Mouse (Mus musculus) kidney, adult 2 months (tissue): ENCODE measurements around the gene Uhrf2. TPM values are rescaled to one million over a fixed set of nuclear protein-coding genes. Genes with fewer than 3 reads are reported as not detected.

Experiments
- DNase-seq: peaks from one replicate; pipeline ENCODE4 v3.0.0; 2021
- H3K27ac ChIP-seq: fragments of 200-500 bp; 2 replicates; pipeline ENCODE4 v1.5.1; 2012; ENCODE audit warnings: low read depth, low read length, control low read depth, inconsistent platforms; ENCODE audit not compliant: insufficient read depth
- H3K27me3 ChIP-seq: fragments of 200-500 bp; replicated peaks from 2 replicates; pipeline ENCODE4 v1.6.1; 2012; ENCODE audit warnings: mild to moderate bottlenecking, moderate library complexity, low read length, inconsistent platforms; ENCODE audit not compliant: control insufficient read depth, insufficient read depth
- H3K36me3 ChIP-seq: fragments of 200-500 bp; 2 replicates; pipeline ENCODE4 v1.6.1; 2012; ENCODE audit warnings: mild to moderate bottlenecking, moderate library complexity, low read length, inconsistent platforms; ENCODE audit not compliant: control insufficient read depth, insufficient read depth
- H3K4me1 ChIP-seq: fragments of 200-500 bp; 2 replicates; pipeline ENCODE4 v1.6.1; 2011; ENCODE audit warnings: low read length; ENCODE audit not compliant: control insufficient read depth, insufficient read depth
- H3K4me3 ChIP-seq: fragments of 200-500 bp; 2 replicates; pipeline ENCODE4 v1.5.1; 2011; ENCODE audit warnings: mild to moderate bottlenecking, low read depth, low read length, control low read depth; ENCODE audit not compliant: insufficient read depth
- CTCF ChIP-seq: fragments of 200-500 bp; conservative IDR thresholded peaks from 2 replicates; pipeline ENCODE4 v1.5.1; 2011; ENCODE audit warnings: low read depth, mild to moderate bottlenecking, control low read depth, low read length, moderate library complexity, mixed read lengths; ENCODE audit not compliant: insufficient read depth, insufficient read length
- POLR2A ChIP-seq: fragments of 200-500 bp; IDR thresholded peaks from one replicate; pipeline ENCODE4 v1.6.1; 2011; ENCODE audit warnings: low read depth, low read length, control low read depth
- WGBS: fragments of 180-500 bp; shearing (Covaris S2); methylation state at CpG from one replicate; pipeline ENCODE4 v1.1.7; 2018; 5-methylcytosine and 5-hydroxymethylcytosine counted together
- polyA plus RNA-seq: library from polyadenylated mRNA; depleted of rRNA; stranded (reverse); fragments of >200 nt; gene quantifications from 2 replicates; pipeline ENCODE4 v1.2.3, GENCODE M21; 2012

Uhrf2 gene
- polyA plus RNA-seq, 1 experiment, result 26.5 TPM

DNA sequence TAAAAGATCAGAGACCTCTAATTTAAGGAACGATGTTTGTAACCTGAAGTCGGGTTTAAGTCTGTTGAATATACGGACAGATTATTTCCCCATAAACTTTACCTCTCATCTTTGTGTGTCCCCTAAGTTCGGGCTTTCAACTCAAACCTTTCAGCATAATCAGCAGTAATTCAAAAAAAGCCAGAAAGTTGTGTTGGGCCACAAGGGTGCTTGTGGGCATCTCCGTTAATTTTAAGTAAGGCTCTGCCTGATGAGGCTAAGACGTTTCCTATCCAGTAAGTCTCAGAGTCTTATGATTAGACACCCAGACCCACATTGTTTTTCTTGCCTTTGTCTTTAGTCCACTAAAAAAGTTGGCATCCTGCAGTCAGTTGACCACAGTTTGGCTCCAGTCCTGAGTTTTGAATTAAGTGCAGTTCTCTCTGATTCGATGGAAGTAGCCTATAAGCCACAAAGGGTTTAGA is 1.2 kb downstream of the Uhrf2 start:
- Histone ChIP-seq H3K27me3 (no peaks in the 10 kb centered on the region), H3K4me1 (peaks cover 12% of the 10 kb centered on the region), H3K4me3 (peak overlapping the region; percentile 80), H3K27ac (no peak overlapping the region; the same call in 1 of the 2 replicates), H3K36me3 (no peaks in the 10 kb centered on the region)
- DNase-seq, result peak; percentile 47
- WGBS, result 1% methylated on average over 7 of the region's 7 CpGs
- no peak for TF ChIP-seq CTCF

DNA sequence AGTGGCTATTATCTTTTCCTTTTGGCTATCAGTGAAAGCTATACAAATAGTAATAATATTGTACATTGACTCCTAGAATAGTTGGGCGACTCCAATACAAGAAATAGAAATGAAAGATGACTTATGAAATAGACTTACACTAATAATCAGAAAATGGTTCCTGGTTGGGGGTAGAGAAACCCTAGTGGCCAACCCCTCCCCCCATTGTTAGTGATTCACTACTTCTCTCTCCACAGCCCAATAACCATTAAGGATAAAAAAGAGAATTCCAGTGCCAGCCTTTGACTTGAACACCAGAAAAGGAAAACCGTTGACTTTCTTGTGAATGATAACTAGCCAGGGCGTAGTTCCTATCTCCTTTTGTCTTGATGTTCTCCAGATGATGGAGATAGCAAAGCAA is 1.9 kb downstream of the Uhrf2 start:
- TF ChIP-seq POLR2A (no peak), CTCF (no peak)
- Histone ChIP-seq H3K4me3 (no peak overlapping the region), H3K36me3 (no peaks in the 10 kb centered on the region), H3K4me1 (peaks cover 12% of the 10 kb centered on the region), H3K27me3 (no peaks in the 10 kb centered on the region), H3K27ac (no peak overlapping the region)
- no peak for DNase-seq
- WGBS, result 61% methylated on average over 3 of the region's 3 CpGs

DNA sequence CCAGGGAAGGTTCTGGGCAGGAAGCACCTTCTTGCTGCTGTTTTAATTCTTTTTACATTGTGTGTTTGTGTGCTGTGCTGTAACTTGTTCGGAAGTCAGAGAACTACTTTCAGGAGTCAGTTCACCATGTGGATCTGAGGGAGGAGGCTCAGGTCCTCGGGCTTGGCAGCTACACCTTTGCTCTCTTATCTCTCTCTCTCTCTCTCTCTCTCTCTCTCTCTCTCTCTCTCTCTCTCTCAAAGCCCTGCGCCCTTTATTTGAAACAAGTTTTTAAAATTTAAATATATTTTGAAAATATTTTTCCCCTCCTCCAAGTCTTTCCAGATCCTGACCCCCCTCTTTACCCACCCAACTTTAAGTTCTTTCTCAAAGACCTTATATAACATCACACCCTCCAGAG is 5.0 kb downstream of the Uhrf2 start:
- Histone ChIP-seq H3K4me1 (peaks cover 12% of the 10 kb centered on the region), H3K27ac (no peak overlapping the region), H3K36me3 (no peaks in the 10 kb centered on the region; the same call in 1 of the 2 replicates), H3K4me3 (no peak overlapping the region), H3K27me3 (no peaks in the 10 kb centered on the region)
- DNase-seq, result no peak
- 54% methylated on average over 3 of the region's 3 CpGs for WGBS
- TF ChIP-seq POLR2A (no peak), CTCF (no peak)

DNA sequence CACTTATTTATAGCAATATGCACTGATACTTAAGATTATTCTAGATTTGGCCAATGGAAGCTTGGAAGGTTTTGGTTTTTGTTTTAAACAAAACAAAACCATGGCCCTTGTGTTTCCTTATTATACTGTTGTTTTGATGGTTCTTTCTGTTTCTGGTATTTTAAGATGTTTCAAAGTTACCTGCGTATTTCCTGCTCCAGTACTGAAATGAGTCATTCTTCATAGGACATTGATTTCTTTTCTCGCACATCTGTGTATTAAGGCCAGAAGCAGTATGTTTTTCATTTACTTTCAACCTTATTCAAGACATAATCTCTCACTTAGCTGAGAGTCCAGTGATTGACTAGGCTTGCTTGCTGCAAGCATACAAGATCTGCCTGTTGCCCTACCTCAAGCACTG is 13.4 kb downstream of the Uhrf2 start:
- peaks cover 1% of the 10 kb centered on the region; the same call in 1 of the 2 replicates for H3K36me3 ChIP-seq
- WGBS, result 83% methylated on average over 2 of the region's 2 CpGs

DNA sequence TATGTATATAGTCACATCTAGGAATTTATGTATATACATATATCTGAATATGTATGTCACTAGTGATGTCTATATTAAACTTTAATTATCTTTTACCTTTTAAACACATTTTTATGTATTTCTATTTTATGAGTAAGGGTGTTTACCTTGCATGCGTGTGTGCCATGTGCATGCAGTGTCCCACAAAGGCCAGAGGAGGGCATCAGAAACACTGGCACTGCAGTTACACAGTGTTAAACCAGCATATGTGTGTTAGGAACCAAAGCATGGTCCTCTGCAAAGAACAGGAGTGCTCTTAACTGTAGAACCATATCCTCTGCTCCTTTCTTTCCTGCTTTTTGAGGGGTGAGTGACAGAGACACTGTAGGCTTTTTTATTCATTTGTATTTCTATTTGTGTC is 14.3 kb downstream of the Uhrf2 start:
- H3K4me3 ChIP-seq, result no peak overlapping the region
- H3K36me3 ChIP-seq, result peaks cover 1% of the 10 kb centered on the region; the same call in 1 of the 2 replicates
- H3K4me1 ChIP-seq, result 0 out of 2 replicates have a peak, but pooled peaks cover 3% of the 10 kb centered on the region
- H3K27ac ChIP-seq, result no peak overlapping the region
- H3K27me3 ChIP-seq, result no peaks in the 10 kb centered on the region
- TF ChIP-seq CTCF, result peak; percentile 28; the same call in 1 of the 2 replicates
- TF ChIP-seq POLR2A, result no peak
- DNase-seq, result no peak
- WGBS, result 98% methylated on average over 1 of the region's 1 CpGs

More for the DNA sequence above, 13.4 kb downstream of the Uhrf2 start:
- Histone ChIP-seq H3K4me3 (no peak overlapping the region), H3K27me3 (no peaks in the 10 kb centered on the region), H3K4me1 (0 out of 2 replicates have a peak, but pooled peaks cover 3% of the 10 kb centered on the region), H3K27ac (no peak overlapping the region)
- TF ChIP-seq POLR2A, result no peak
- TF ChIP-seq CTCF, result no peak
- DNase-seq, result no peak

DNA sequence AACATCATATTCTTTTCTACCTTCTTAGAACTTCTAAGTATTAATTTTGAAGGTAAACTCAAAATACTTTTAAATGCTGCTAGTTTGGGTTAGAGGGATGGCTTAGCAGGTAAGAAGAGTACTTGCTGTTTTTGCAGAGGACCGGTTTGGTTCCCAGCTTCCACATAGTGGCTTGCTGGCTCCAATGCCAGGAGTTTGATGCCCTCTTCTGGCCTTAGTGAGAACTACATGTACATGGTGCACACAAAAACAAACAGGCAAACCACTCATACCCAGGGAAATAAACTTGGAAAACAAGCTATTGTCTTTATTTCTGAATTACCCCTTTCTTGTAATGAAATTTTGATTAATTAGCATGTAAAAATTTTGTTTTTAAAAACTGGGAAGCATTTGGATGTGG is 15.5 kb downstream of the Uhrf2 start:
- WGBS, result 76% methylated on average over 1 of the region's 1 CpGs
- TF ChIP-seq POLR2A, result no peak
- peak; percentile 49 for TF ChIP-seq CTCF
- peaks cover 1% of the 10 kb centered on the region; the same call in 1 of the 2 replicates for H3K36me3 ChIP-seq

DNA sequence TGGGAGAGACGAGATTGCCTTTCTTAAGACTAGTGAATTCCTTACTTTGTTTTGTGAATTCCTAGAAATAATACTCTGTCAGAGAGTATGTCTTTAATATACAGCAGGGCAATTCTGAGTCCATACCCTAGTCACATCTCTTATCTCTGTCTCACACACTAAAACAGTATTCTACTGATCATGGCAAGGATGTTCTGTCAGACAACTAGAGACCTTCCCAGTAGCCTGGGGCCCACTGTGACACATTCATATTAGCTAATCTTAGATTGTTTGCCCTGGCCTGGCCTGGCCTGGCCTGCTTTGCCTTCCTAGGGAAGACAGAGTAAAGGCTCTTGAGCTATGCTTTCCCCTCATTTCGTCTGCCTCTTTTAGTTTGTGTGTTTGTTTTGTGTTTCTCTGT is 20.3 kb downstream of the Uhrf2 start:
- no peak for TF ChIP-seq POLR2A
- no peak for TF ChIP-seq CTCF
- DNase-seq, result no peak
- Histone ChIP-seq H3K4me1 (no peaks in the 10 kb centered on the region), H3K36me3 (no peaks in the 10 kb centered on the region), H3K27me3 (no peaks in the 10 kb centered on the region), H3K4me3 (no peak overlapping the region), H3K27ac (no peak overlapping the region)
- 84% methylated on average over 2 of the region's 2 CpGs for WGBS

More for the DNA sequence above, 15.5 kb downstream of the Uhrf2 start:
- Histone ChIP-seq H3K4me1 (0 out of 2 replicates have a peak, but pooled peaks cover 3% of the 10 kb centered on the region), H3K4me3 (no peak overlapping the region), H3K27me3 (no peaks in the 10 kb centered on the region), H3K27ac (no peak overlapping the region)
- DNase-seq, result peak; percentile 43

DNA sequence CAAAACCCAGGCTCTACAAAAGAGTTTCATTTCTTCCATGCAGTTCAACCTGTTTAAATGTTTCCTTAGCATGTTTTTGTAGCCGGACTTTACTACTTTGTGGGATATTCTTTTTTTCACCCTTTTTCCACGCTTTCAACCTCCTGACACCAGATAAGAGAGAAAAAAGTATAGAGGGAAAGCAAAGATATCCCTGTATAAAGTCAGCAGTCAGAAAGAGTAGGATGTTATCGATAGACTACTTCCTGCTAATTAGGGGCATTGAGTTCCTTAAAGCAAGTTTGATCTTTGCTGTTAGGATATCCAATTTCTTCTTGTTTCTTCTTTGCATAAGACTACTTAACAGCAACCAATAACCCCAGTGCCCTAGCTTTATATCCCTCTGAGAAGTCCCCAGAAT is 21.2 kb downstream of the Uhrf2 start:
- Histone ChIP-seq H3K27me3 (no peaks in the 10 kb centered on the region), H3K4me1 (no peaks in the 10 kb centered on the region), H3K36me3 (no peaks in the 10 kb centered on the region; the same call in 1 of the 2 replicates), H3K4me3 (no peak overlapping the region), H3K27ac (no peak overlapping the region)
- WGBS, result 92% methylated on average over 3 of the region's 3 CpGs
- no peak for TF ChIP-seq CTCF
- no peak for TF ChIP-seq POLR2A
- no peak for DNase-seq
